Mouse (Mus musculus) limb, embryonic 10.5 days (tissue): ENCODE measurements around the gene Pdpr. TPM values are rescaled to one million over a fixed set of nuclear protein-coding genes. Genes with fewer than 3 reads are reported as not detected.
"Not testable (repeated sequence)": the region's sequence is repeated elsewhere in the genome, so short reads cannot be mapped to it uniquely, and the experiment has no call there.

Experiments used
- DNase-seq: peaks from one replicate; pipeline ENCODE4 v3.0.0-alpha.2; 2017; ENCODE audit warnings: low spot score
- H3K27ac ChIP-seq: fragments of 300-500 bp; sonication (generic); 2 replicates; pipeline ENCODE4 v1.5.1; 2016; ENCODE audit warnings: mild to moderate bottlenecking
- H3K27me3 ChIP-seq: fragments of 300-500 bp; sonication (generic); 2 replicates; pipeline ENCODE4 v1.6.1; 2016; ENCODE audit warnings: low read depth, mild to moderate bottlenecking; ENCODE audit not compliant: poor library complexity, severe bottlenecking
- H3K36me3 ChIP-seq: fragments of 300-500 bp; sonication (generic); 2 replicates; pipeline ENCODE4 v1.6.1; 2016; ENCODE audit warnings: mild to moderate bottlenecking, moderate library complexity
- H3K4me1 ChIP-seq: fragments of 300-500 bp; sonication (generic); 2 replicates; pipeline ENCODE4 v1.6.1; 2016
- H3K4me3 ChIP-seq: fragments of 300-500 bp; sonication (generic); 2 replicates; pipeline ENCODE4 v1.5.1; 2016; ENCODE audit warnings: mild to moderate bottlenecking, moderate library complexity
- H3K9me3 ChIP-seq: fragments of 300-500 bp; sonication (generic); replicated peaks from 2 replicates; pipeline ENCODE4 v1.6.1; 2016; ENCODE audit warnings: mild to moderate bottlenecking
- WGBS: fragments of 180-500 bp; shearing (Covaris S2); methylation state at CpG from one replicate; pipeline ENCODE4 v1.1.7; 2016; 5-methylcytosine and 5-hydroxymethylcytosine counted together
- polyA plus RNA-seq: library from polyadenylated mRNA; unstranded; fragments of >200 nt; fragmentation: Nextera tagmentation; extraction: Ambion mirVana; gene quantifications from 2 replicates; pipeline ENCODE4 v1.2.1, GENCODE M21; 2016

Pdpr gene
- polyA plus RNA-seq, 1 experiment from 2014 or later: 13.3 TPM

- H3K36me3 ChIP-seq: peaks cover 88% of the 10 kb centered on the region
- 94% methylated on average over 5 of the region's 5 CpGs for WGBS
These were observed 20.5 kb downstream of the Pdpr start for GRCm38 (mm10) chr8:111114891-111115290.

GRCm38 (mm10) chr8:111119481-111119880 is 25.1 kb downstream of the Pdpr start:
- H3K36me3 ChIP-seq: peaks cover 100% of the 10 kb centered on the region
- 95% methylated on average over 3 of the region's 3 CpGs for WGBS
- no peak overlapping the region for H3K4me3 ChIP-seq
- H3K27me3 ChIP-seq: no peaks in the 10 kb centered on the region
- DNase-seq: no peak
- no peaks in the 10 kb centered on the region for H3K9me3 ChIP-seq
- no peak overlapping the region for H3K27ac ChIP-seq
- no peaks in the 10 kb centered on the region for H3K4me1 ChIP-seq

More at GRCm38 (mm10) chr8:111114891-111115290, 20.5 kb downstream of the Pdpr start:
- no peak for DNase-seq
- no peak overlapping the region for H3K4me3 ChIP-seq
- H3K9me3 ChIP-seq: no peaks in the 10 kb centered on the region
- H3K27ac ChIP-seq: no peak overlapping the region
- H3K27me3 ChIP-seq: no peaks in the 10 kb centered on the region
- H3K4me1 ChIP-seq: no peaks in the 10 kb centered on the region

- Histone ChIP-seq H3K4me3 (no peak overlapping the region), H3K36me3 (peaks cover 93% of the 10 kb centered on the region), H3K4me1 (no peaks in the 10 kb centered on the region), H3K27ac (no peak overlapping the region), H3K9me3 (no peaks in the 10 kb centered on the region), H3K27me3 (no peaks in the 10 kb centered on the region)
- WGBS: 94% methylated on average over 2 of the region's 2 CpGs
- DNase-seq: no peak
These were observed 36.3 kb downstream of the Pdpr start for GRCm38 (mm10) chr8:111130756-111131155.

GRCm38 (mm10) chr8:111142521-111142920 is 48.1 kb downstream of the Pdpr start:
- H3K27ac ChIP-seq: no peak overlapping the region
- no peaks in the 10 kb centered on the region for H3K27me3 ChIP-seq
- DNase-seq: no peak
- peaks cover 30% of the 10 kb centered on the region for H3K36me3 ChIP-seq
- no peak overlapping the region for H3K4me3 ChIP-seq
- H3K9me3 ChIP-seq: no peaks in the 10 kb centered on the region
- H3K4me1 ChIP-seq: peaks cover 16% of the 10 kb centered on the region

- Histone ChIP-seq H3K27ac (peak overlapping the region; percentile 62; the same call in 1 of the 2 replicates), H3K4me3 (peak overlapping the region; percentile 77), H3K4me1 (peaks cover 16% of the 10 kb centered on the region)
- H3K9me3 ChIP-seq, H3K36me3 ChIP-seq, H3K27me3 ChIP-seq: not testable (repeated sequence)
- WGBS: under 1% methylated on average over 63 of the region's 63 CpGs
- DNase-seq: peak; percentile 44
These were observed 50.5 kb downstream of the Pdpr start for GRCm38 (mm10) chr8:111144901-111145459.

- Histone ChIP-seq H3K4me3 (peak overlapping the region; percentile 77), H3K4me1 (peaks cover 16% of the 10 kb centered on the region)
- DNase-seq: peak; percentile 93
- WGBS: under 1% methylated on average over 74 of the region's 74 CpGs
- not testable (repeated sequence) for H3K27ac ChIP-seq, H3K9me3 ChIP-seq, H3K36me3 ChIP-seq, H3K27me3 ChIP-seq
These were observed 51.1 kb downstream of the Pdpr start for GRCm38 (mm10) chr8:111145460-111146012.

- 94% methylated on average over 8 of the region's 8 CpGs for WGBS
- no peak overlapping the region for H3K4me3 ChIP-seq
These were observed 61.4 kb downstream of the Pdpr start for GRCm38 (mm10) chr8:111155721-111156436.

GRCm38 (mm10) chr8:111157617-111158016 is 63.2 kb downstream of the Pdpr start:
- H3K9me3 ChIP-seq: no peaks in the 10 kb centered on the region
- H3K36me3 ChIP-seq: peaks cover 98% of the 10 kb centered on the region
- H3K4me1 ChIP-seq: no peaks in the 10 kb centered on the region
- no peak overlapping the region for H3K27ac ChIP-seq
- no peak overlapping the region for H3K4me3 ChIP-seq
- H3K27me3 ChIP-seq: no peaks in the 10 kb centered on the region
- peak; percentile 56 for DNase-seq
- WGBS: 56% methylated on average over 14 of the region's 14 CpGs

More at GRCm38 (mm10) chr8:111155721-111156436, 61.4 kb downstream of the Pdpr start:
- no peaks in the 10 kb centered on the region for H3K27me3 ChIP-seq
- no peaks in the 10 kb centered on the region for H3K4me1 ChIP-seq
- no peak overlapping the region for H3K27ac ChIP-seq
- H3K36me3 ChIP-seq: peaks cover 87% of the 10 kb centered on the region
- no peak for DNase-seq
- H3K9me3 ChIP-seq: no peaks in the 10 kb centered on the region

- peaks cover 100% of the 10 kb centered on the region for H3K36me3 ChIP-seq
- no peak overlapping the region for H3K4me3 ChIP-seq
- no peak for DNase-seq
- H3K4me1 ChIP-seq: no peaks in the 10 kb centered on the region
- no peaks in the 10 kb centered on the region for H3K27me3 ChIP-seq
- WGBS: 90% methylated on average over 5 of the region's 5 CpGs
- no peak overlapping the region for H3K27ac ChIP-seq
- no peaks in the 10 kb centered on the region for H3K9me3 ChIP-seq
These were observed 77.2 kb downstream of the Pdpr start for GRCm38 (mm10) chr8:111171661-111172060.

- H3K4me1 ChIP-seq: no peaks in the 10 kb centered on the region
- peaks cover 88% of the 10 kb centered on the region for H3K36me3 ChIP-seq
- no peak overlapping the region for H3K4me3 ChIP-seq
- no peak for DNase-seq
- H3K9me3 ChIP-seq: no peaks in the 10 kb centered on the region
- H3K27ac ChIP-seq: no peak overlapping the region
- 94% methylated on average over 4 of the region's 4 CpGs for WGBS
- H3K27me3 ChIP-seq: no peaks in the 10 kb centered on the region
These were observed 91.1 kb downstream of the Pdpr start for GRCm38 (mm10) chr8:111185472-111185947.

Other genes starting within 250 kb of the Pdpr start
- gene Cog4, start 248.0 kb upstream of the Pdpr start, polyA plus RNA-seq: 75.8 and 87.0 TPM in 2 replicates
- 232 and 238 TPM in 2 replicates for gene Sf3b3, start 247.8 kb upstream of the Pdpr start, polyA plus RNA-seq
- gene Fuk, start 192.1 kb upstream of the Pdpr start, polyA plus RNA-seq: 15.9 and 17.8 TPM in 2 replicates
- 42.2 and 42.7 TPM in 2 replicates for gene St3gal2, start 174.7 kb upstream of the Pdpr start, polyA plus RNA-seq
- gene Ddx19a, start 96.8 kb upstream of the Pdpr start, polyA plus RNA-seq: 24.0 and 24.6 TPM in 2 replicates
- gene Ddx19b, start 62.9 kb upstream of the Pdpr start, polyA plus RNA-seq: 6.5 and 9.0 TPM in 2 replicates
- 79.0 and 81.8 TPM in 2 replicates for gene Aars, start 61.5 kb upstream of the Pdpr start, polyA plus RNA-seq
- gene Exosc6, start 38.3 kb upstream of the Pdpr start, polyA plus RNA-seq: 21.5 and 36.6 TPM in 2 replicates
- not detected in 2 replicates for gene Clec18a, start 2.2 kb upstream of the Pdpr start, polyA plus RNA-seq
- 57.3 and 67.3 TPM in 2 replicates for gene Glg1, start 164.6 kb downstream of the Pdpr start, polyA plus RNA-seq
- gene Rfwd3, start 205.6 kb downstream of the Pdpr start, polyA plus RNA-seq: 103 and 108 TPM in 2 replicates
- 0.34 and 0.70 TPM in 2 replicates for gene Mlkl, start 243.5 kb downstream of the Pdpr start, polyA plus RNA-seq